Mouse (Mus musculus) layer of hippocampus, adult 9-10 months (tissue): ENCODE results near the gene Casp14.
"Not testable (repeated sequence)": the region's sequence is repeated elsewhere in the genome, so short reads cannot be mapped to it uniquely, and the experiment has no call there.

Experiments used
- DNase-seq: peaks from one replicate; pipeline ENCODE4 v3.0.0; 2022; ENCODE audit warnings: low spot score

Casp14 gene

DNA sequence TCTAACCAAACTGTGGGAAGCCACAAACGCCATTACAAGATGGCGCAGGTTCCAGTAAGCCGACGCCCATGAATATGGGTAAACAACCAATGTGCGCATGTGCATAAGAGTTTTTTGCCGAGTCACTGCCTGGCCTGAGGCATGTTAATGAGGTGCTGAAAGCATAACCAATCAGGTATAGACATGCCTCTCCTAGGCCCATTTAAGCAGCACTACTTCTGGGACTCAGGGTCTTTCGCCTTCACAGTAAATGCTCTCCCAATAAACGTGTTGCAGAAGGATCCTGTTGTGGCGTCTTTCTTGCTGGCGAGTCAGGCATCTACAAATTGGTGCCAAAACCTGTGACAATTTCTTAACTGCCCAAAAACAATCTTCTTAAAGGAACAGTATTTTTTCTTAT is 51.4 kb downstream of the Casp14 start:
- DNase-seq, result not testable (repeated sequence)

DNA sequence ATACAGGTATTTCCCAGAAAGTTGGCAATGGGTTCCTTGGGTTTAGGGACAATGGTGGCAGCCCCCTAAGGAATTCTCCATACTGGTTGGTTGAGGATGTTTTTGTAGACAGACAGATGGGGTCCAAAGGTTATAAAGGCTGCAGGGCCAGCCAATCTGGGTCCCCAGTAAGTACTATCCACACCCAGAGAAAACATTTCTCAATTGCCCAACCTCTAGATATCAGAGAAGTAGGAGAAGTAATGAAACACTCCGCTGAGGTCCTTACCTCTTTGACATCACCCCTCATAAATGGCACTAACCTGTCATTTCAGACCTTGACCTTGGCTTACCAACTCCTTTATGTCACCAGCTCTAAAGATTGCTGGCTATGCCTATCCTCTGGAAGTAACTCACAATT is 53.5 kb downstream of the Casp14 start:
- no peak for DNase-seq
